Mouse (Mus musculus) limb, embryonic 14.5 days (tissue): ENCODE results near the gene Rbm47. TPM values are rescaled to one million over a fixed set of nuclear protein-coding genes. Genes with fewer than 3 reads are reported as not detected.

Source experiments
- ATAC-seq: fragments of 200-750 bp; cut with Nextera tagmentation; 2 replicates; pipeline ENCODE4 v1.8.0; 2017; ENCODE audit warnings: low read depth, moderate number of reproducible peaks, moderate TSS enrichment; ENCODE audit not compliant: low FRiP score
- DNase-seq: peaks from one replicate; pipeline ENCODE4 v3.0.0-alpha.2; 2015; ENCODE audit warnings: low spot score
- H3K27ac ChIP-seq: fragments of 300-500 bp; sonication (generic); replicated peaks from 2 replicates; pipeline ENCODE4 v1.5.1; 2014; ENCODE audit warnings: low read depth, mild to moderate bottlenecking, low read length, moderate library complexity, mixed read lengths
- H3K27me3 ChIP-seq: fragments of 300-500 bp; sonication (generic); 2 replicates; pipeline ENCODE4 v1.6.1; 2014; ENCODE audit warnings: low read length, mixed read lengths; ENCODE audit not compliant: control insufficient read depth, insufficient read depth
- H3K36me3 ChIP-seq: fragments of 300-500 bp; sonication (generic); 2 replicates; pipeline ENCODE4 v1.6.1; 2014; ENCODE audit warnings: mild to moderate bottlenecking, low read length, moderate library complexity, mixed read lengths; ENCODE audit not compliant: control insufficient read depth, insufficient read depth
- H3K4me1 ChIP-seq: fragments of 300-500 bp; sonication (generic); 2 replicates; pipeline ENCODE4 v1.6.1; 2014; ENCODE audit warnings: antibody characterized with exemption, low read length, mixed read lengths; ENCODE audit not compliant: control insufficient read depth, insufficient read depth
- H3K4me2 ChIP-seq: fragments of 300-500 bp; sonication (generic); replicated peaks from 2 replicates; pipeline ENCODE4 v1.6.1; 2014; ENCODE audit warnings: low read depth, mild to moderate bottlenecking, low read length, moderate library complexity; ENCODE audit not compliant: severe bottlenecking
- H3K4me3 ChIP-seq: fragments of 300-500 bp; sonication (generic); replicated peaks from 2 replicates; pipeline ENCODE4 v1.5.1; 2014; ENCODE audit warnings: low read length
- H3K9ac ChIP-seq: fragments of 300-500 bp; sonication (generic); 2 replicates; pipeline ENCODE4 v1.6.1; 2014; ENCODE audit warnings: mild to moderate bottlenecking, low read depth, low read length, moderate library complexity; ENCODE audit not compliant: severe bottlenecking
- H3K9me3 ChIP-seq: fragments of 300-500 bp; sonication (generic); 2 replicates; pipeline ENCODE4 v1.6.1; 2016; ENCODE audit warnings: low read length; ENCODE audit not compliant: control insufficient read depth
- POLR2A ChIP-seq: fragments of 200-500 bp; IDR thresholded peaks from 2 replicates; pipeline ENCODE4 v1.8.0; 2012; ENCODE audit warnings: inconsistent platforms, mild to moderate bottlenecking, moderate library complexity, borderline replicate concordance; ENCODE audit not compliant: insufficient read depth, insufficient read length; ENCODE audit errors: extremely low read depth
- WGBS: fragments of 180-500 bp; shearing (Covaris S2); extraction: QIAGEN DNeasy Blood & Tissue Kit; methylation state at CpG from one replicate; pipeline ENCODE4 v1.1.7; 2014; 5-methylcytosine and 5-hydroxymethylcytosine counted together
- polyA plus RNA-seq, 2 experiments: library from polyadenylated mRNA; depleted of rRNA in 1 of 2; stranded (reverse) in 1 of 2; unstranded in 1 of 2; fragments of >200 nt; fragmentation: Nextera tagmentation in 1 of 2; extraction: Ambion mirVana in 1 of 2; gene quantifications; 2 replicates each; pipeline versions ENCODE4 v1.2.1 to v1.2.3; 2012 to 2014

Rbm47 gene
- polyA plus RNA-seq, 2 experiments, result 2.5 to 5.2 TPM

DNA sequence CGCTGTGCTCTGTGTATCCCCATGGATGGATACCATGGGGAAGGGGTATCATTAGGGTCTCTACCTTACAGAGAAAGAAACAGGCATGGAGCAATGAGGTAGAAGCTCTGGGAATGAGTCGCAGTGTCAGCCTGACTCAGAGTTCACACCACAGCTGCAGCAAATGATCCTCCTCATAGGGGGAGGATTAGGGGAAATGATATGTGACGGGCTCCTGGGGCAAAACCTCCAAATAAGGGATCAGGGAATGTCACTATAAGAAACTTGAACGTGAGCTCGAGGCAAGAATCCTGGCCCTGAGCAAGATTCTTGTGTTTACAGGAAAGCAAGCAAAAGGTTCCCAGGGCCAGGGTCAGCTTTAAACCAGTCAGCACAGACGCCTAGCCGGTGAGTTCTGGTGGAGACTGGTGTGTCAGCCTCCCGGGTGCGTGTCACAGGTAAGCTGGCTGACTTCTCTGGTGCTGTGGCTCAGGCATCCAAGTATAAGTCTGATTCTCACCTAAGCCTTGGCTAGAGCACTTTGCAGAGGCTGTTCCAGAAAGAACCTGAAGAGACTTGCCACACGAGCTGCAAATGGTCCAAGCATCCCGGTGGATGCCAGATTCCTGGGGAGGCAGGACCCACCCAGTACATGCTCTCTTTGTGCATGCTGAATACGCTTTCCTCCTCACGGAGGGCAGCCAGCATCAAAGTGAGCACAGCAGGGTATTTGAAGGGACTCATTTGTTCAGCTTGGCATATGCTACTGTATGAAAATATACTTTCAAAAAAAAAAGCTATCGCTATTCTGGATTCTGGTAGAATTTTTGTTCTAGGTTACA is 138.3 kb downstream of the Rbm47 start:
- TF ChIP-seq POLR2A, result no peak
- no peaks in the 10 kb centered on the region for H3K9me3 ChIP-seq
- DNase-seq, result no peak
- H3K4me3 ChIP-seq, result no peak overlapping the region
- no peak overlapping the region for H3K9ac ChIP-seq
- WGBS, result 54% methylated on average over 14 of the region's 14 CpGs
- no peaks in the 10 kb centered on the region for H3K36me3 ChIP-seq
- no peak overlapping the region for H3K27ac ChIP-seq
- no peaks in the 10 kb centered on the region for H3K4me1 ChIP-seq
- ATAC-seq, result no peak
- H3K27me3 ChIP-seq, result no peaks in the 10 kb centered on the region
- no peak overlapping the region for H3K4me2 ChIP-seq

DNA sequence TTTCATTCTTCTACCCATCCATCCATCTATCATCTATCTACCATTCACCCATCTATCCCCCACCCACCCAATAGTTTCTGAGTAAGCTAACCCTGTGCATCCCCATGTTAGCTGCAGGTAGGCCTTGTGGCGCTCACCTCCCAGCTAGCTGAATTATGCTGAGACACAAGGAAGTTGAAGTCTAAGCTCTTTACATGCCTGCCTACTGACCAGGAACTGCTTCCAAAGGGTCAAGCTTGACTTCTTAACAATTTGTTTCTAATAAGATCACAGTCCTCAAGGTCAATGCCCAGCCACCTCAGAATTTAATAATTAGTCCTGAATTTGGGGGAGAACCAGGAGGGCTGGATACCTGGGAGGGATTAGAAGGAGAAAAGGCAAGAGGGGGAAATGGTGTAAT is 140.1 kb downstream of the Rbm47 start:
- no peaks in the 10 kb centered on the region for H3K9me3 ChIP-seq
- no peak overlapping the region for H3K4me3 ChIP-seq
- WGBS, result 96% methylated on average over 1 of the region's 1 CpGs
- H3K4me1 ChIP-seq, result no peaks in the 10 kb centered on the region
- no peak overlapping the region for H3K27ac ChIP-seq
- no peak overlapping the region for H3K4me2 ChIP-seq
- no peaks in the 10 kb centered on the region for H3K36me3 ChIP-seq
- no peak overlapping the region for H3K9ac ChIP-seq
- no peaks in the 10 kb centered on the region for H3K27me3 ChIP-seq
- DNase-seq (no peak), ATAC-seq (no peak)
- no peak for TF ChIP-seq POLR2A

DNA sequence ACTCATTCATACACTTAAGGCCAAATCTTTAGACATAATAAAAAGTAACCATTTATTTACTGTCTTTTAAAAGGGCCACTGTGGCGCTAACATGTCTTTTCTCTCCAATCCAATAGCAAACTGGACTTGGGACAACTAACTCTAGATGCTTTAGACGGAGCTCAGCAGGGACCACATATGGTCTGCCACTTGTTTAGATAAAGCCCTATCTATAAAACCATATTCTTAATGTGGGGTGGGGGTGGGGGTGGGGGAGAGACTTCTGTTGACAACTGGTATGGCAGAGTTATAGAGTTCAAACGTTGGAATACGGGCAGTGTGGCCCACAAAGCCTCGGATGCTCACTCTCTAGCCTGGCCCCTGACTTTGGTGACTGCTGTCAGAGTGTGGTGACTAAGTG is 141.2 kb downstream of the Rbm47 start:
- WGBS, result 78% methylated on average over 5 of the region's 5 CpGs
- no peak overlapping the region for H3K9ac ChIP-seq
- no peak overlapping the region for H3K4me2 ChIP-seq
- no peak overlapping the region for H3K4me3 ChIP-seq
- no peaks in the 10 kb centered on the region for H3K4me1 ChIP-seq
- no peak overlapping the region for H3K27ac ChIP-seq
- ATAC-seq, result no peak
- H3K36me3 ChIP-seq, result no peaks in the 10 kb centered on the region
- H3K9me3 ChIP-seq, result no peaks in the 10 kb centered on the region
- TF ChIP-seq POLR2A, result no peak
- no peaks in the 10 kb centered on the region for H3K27me3 ChIP-seq
- DNase-seq, result no peak

DNA sequence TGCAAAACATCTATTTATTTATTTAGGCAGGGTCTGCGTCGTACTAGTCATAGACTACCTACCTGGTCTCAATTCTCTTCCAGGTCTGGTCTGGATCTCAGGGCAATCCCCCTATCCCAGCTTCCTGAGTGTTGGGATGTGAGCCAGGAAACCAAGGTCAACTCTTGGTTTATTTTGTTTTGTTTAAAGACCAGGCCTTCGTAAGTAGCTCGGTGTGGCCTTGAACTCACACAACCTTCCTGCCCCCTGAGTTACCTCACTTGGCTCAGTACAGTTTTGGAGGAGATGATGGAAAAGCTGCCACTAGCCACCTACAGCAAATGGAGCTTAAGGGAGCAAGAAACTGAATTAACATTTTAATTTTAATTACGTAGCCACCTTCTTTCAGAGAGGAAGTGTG is 144.7 kb downstream of the Rbm47 start:
- no peak for DNase-seq
- Histone ChIP-seq H3K4me2 (no peak overlapping the region), H3K36me3 (no peaks in the 10 kb centered on the region), H3K4me3 (no peak overlapping the region), H3K27me3 (no peaks in the 10 kb centered on the region), H3K9ac (no peak overlapping the region), H3K4me1 (no peaks in the 10 kb centered on the region), H3K27ac (no peak overlapping the region), H3K9me3 (no peaks in the 10 kb centered on the region)
- TF ChIP-seq POLR2A, result no peak
- 87% methylated on average over 5 of the region's 5 CpGs for WGBS
- no peak for ATAC-seq

DNA sequence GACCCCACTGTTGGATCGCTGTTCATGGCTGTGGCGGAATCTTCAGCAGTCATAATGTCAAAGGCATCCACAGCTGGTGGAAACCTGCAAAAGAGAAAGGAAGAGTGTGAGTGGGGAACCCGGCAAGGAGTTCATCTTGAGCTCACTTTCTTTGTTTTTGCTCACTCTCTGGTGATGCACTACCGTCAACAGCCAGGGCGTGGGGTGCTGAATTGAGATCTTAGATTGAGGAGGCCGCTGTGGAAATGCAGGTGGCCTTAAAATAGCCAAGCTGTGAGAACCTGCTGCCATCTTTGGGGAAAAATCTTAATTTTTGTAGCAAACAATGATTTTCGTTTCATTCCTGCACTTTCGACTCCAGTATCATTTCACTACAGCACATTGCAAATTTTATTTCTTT is 145.7 kb downstream of the Rbm47 start:
- H3K27me3 ChIP-seq, result no peaks in the 10 kb centered on the region
- no peak overlapping the region for H3K4me2 ChIP-seq
- H3K27ac ChIP-seq, result no peak overlapping the region
- whole genome bisulfite sequencing, result 94% methylated on average over 8 of the region's 8 CpGs
- H3K9me3 ChIP-seq, result no peaks in the 10 kb centered on the region
- no peak overlapping the region for H3K4me3 ChIP-seq
- H3K9ac ChIP-seq, result no peak overlapping the region
- no peaks in the 10 kb centered on the region for H3K4me1 ChIP-seq
- no peak for DNase-seq
- no peak for ATAC-seq
- H3K36me3 ChIP-seq, result no peaks in the 10 kb centered on the region
- TF ChIP-seq POLR2A, result no peak
